Mouse (Mus musculus): ENCODE data around the gene Cacng3.

Gene Cacng3

GRCm38 (mm10) chr7:122670442-122670872, at the start of gene Cacng3:
TSS of gene Cacng3 (plus strand) at chr7:122670492.
- no peak for DNase-seq (ENCODE audit: low spot score)

- no peak for DNase-seq (ENCODE audit: low spot score)
Measured at GRCm38 (mm10) chr7:122622125-122622774, 48.0 kb upstream of the Cacng3 start.

DNA sequence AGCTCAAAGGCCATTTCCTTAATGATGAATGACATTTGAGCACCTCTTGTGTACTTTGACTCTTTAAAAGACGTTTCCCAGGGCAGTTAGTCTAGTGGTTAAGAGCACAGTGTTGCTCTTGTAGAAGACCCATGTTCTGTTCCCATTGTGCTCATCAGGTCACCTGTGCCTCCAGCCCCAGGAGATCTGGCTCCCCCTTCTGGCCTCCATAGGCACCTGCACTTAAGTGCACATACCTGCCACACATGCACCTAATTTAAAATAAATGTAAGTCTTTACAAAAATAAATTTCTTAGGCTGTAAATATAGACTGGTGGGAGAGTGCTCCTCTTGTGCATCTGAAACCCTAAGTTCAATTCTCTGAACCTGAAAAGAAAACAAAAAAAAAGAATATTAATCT, 46.5 kb upstream of the Cacng3 start:
- DNase-seq (ENCODE audit: low spot score): no peak

GRCm38 (mm10) chr7:122628050-122628449, 42.2 kb upstream of the Cacng3 start:
- no peak for DNase-seq (ENCODE audit: low spot score)

- no peak for DNase-seq (ENCODE audit: low spot score)
Measured at GRCm38 (mm10) chr7:122630386-122630785, 39.9 kb upstream of the Cacng3 start.

DNA sequence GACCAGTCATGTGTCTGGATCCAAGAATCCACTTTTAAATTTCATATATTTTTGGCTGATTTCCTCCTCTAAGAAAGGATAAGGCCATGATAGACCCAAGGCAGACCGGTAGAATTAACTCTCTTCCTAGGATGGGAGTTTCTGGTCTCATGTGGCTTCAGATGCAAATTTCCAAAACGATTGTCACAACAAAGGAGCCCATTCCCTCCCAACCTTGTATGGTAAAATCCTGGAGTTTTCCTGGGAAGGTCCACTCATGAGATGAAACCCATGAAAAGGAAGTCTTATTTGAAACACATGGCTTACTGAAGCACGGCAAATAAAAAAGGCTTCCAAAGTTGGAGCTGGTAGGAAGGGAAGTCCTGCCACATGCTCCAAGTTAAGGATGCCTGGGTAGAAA, 39.1 kb upstream of the Cacng3 start:
- no peak for DNase-seq (ENCODE audit: low spot score)

DNA sequence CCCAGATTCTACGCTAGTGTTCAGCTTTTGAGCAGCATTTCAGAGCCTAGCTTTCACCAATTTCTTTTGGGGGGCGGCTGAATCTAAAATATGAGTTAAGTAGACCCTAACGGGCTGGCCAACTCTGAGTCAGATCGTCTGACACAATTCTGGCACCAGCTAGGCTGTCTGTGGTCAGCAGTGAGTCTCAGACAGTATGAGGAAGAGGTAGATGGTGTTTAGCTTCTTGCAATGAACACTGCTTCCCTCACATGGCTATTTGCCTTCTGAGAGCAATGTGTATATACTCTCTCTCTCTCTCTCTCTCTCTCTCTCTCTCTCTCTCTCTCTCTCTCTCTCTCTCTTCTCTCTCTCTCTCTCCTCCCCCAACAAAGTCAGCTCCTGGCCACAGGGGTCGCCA, 37.3 kb upstream of the Cacng3 start:
- DNase-seq (ENCODE audit: low spot score): no peak

DNA sequence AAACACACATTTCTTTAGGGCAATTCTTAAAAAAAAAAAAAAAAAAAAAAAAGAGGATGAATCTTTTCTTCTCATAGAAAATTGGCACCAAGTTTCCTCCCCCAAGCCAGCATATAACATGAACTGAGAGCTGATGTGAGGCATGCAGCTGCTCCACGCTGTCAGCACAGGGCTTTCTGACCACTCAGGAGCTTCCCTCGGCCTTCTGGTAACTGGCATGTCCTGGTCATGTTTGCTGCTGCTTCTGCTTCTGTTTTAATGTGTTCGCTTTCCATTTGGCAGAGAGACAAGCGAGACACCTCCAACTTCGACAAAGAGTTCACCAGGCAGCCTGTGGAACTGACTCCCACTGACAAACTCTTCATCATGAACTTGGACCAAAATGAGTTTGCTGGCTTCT, 36.8 kb upstream of the Cacng3 start:
- no peak for DNase-seq (ENCODE audit: low spot score)

DNA sequence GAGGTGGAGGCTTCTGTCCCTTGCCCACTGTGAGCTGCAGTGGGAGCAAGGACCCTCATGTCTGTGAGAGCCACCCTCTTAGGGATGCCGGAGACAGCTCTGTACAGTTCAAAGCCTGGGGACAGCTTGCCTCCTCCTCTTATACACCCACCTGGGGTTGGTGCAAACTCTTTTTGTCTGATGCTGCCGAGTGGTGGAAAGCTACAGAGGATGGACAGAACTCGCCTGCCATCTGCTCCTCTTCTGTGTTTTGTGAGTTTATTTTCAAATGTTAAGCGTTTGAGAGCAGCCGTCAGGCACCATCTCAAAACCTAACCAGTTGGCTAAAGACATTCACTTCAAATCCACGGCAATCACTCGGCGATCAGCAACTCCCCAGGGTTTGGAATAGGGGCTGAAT, 26.6 kb upstream of the Cacng3 start:
- DNase-seq (ENCODE audit: low spot score): no peak

DNA sequence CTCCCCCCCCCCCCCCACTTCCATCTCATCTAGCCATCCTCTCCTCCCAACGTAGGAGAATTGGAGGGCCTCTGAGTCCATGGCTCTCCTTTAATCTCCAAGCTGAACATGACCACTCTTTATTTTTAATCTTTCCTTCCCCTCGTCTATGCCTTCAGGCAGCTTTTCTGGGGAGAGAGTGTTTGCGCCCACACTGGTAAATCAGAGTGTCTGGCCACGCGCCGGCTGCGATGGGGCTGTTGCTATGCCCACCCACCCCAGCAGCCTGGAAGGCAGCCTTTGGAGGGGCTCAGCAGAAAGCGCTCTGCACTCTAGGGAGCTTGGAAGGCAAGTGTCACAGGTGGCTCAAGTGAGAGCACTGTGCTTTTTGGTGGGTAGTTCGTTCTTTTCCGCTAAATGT, 21.0 kb upstream of the Cacng3 start:
- no peak for DNase-seq (ENCODE audit: low spot score)

- DNase-seq (ENCODE audit: low spot score): no peak
Measured at GRCm38 (mm10) chr7:122652523-122652922, 17.8 kb upstream of the Cacng3 start.

DNA sequence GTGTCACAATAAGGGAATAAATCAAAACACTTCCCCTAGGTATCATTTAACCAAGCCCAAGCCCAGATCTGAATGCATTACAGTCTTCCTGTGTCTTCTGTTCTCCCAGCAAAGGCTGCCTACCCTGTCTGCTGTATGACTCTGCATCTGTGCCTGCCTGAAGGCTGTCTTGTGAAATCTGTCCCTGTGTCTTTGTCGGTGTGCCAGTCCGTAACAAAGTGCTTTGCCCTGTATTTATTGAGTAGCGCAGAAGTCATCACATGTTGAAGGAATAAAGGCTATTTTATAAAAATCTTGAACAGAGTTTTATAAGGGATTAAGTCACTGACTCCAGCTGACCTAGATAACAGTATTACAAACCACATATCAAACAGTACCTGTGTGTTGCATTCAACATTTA, 13.6 kb upstream of the Cacng3 start:
- no peak for DNase-seq (ENCODE audit: low spot score)

DNA sequence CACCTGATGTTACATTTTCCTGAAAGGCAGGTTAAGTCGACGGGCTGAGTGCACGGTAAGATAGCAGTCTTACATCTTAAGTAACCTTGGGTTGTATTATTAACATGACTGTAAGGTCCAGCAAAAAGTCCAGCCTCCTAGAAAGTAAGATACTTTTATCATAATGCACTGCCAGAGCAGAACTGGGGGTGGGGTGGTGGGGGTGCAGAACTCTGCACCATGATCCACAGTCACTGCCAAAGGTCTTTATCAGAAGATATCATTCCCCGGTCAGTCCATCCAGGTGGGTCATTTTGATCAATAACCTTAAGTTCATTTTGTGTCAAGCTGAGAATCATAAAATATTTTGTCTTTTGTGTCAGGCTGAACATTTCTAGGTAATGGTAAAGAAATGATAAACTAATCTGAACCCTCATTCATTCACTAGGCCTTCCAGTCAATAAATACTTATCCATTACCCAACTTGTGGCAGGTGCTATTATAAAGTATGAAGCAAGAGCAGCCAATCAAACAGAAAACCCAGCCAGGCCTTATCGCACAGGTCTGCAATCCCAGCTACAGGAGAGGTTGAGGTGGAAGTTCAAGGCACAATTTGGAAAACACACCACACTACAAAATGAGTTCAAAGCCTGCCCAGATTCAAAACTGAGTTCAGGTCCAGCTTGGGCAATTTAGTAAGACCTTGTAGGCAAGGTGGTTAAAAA, 12.7 kb upstream of the Cacng3 start:
- no peak for DNase-seq (ENCODE audit: low spot score)

DNA sequence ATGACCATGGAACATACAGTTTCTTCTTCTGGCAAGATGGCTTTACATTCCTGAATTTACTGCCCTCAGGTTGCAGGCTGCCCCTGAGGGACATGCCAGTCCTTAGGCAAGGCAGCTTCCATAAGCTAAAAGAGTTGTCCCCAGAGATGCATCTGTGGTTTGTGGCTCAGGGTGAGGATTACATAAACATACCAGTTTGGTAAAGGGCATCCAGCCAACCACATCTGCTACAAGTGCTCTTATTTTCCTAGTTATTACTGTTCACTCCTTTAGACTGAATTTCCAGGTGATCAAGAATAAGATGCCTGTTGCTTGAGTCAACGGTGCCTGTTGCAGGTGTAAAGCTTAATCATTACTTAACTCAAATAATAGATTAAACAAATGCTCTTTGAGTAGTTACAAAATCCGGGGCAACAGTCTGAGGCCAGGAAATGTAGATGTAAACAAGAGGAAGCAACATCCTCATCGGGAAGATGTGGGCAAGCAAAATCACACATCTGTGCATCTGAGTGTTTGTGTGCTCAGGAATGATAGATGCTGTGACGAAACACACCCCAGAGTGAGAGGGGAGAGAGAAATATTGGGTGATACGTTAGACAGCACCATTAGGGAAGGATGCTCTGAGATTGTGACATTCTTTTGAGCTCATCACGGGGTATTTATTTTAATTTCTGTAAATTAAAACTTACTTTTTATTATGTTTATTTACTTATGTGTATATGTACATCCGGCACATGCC, 4.8 kb upstream of the Cacng3 start:
- DNase-seq (ENCODE audit: low spot score): no peak

GRCm38 (mm10) chr7:122667903-122668302, 2.4 kb upstream of the Cacng3 start:
- DNase-seq (ENCODE audit: low spot score): no peak

DNA sequence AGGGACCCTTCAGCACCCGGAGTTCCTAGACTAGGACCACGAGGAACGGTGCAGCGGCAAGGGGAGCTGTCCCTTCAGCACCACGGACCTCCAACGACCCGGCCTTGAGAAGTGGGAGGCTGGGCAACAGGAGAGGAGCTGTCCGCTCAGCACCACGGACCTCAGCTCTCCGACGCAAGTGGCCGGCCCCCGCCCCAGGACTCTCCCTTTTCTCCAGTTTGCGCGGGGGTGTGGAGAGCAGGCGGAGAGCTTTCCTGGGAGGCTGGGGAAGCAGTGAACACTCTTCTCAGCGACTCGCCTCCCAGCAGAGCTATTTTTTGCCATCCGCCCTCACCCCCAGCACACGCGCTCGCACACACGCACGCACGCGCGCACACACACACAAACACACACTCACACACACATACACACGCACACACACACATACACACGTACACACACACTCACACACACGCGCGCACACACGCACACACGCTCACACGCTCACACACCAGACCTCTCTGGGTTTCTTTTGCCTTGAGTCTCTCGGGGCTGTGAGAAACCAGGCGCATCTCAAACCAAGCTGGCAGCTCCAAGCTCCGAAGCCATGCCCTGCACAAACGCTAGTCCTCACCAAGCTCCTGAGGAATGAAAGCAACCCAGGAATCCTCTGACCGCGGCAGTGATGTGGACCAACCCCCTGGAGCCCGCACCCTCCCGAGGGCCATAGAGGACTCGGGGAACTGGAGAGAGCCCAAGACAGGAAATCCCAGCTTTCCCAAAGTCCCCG, 765 bp downstream of the Cacng3 start:
- peak; percentile 93 for DNase-seq (ENCODE audit: low spot score)

GRCm38 (mm10) chr7:122672981-122673380, 2.7 kb downstream of the Cacng3 start:
- no peak for DNase-seq (ENCODE audit: low spot score)

- no peak for DNase-seq (ENCODE audit: low spot score)
Measured at GRCm38 (mm10) chr7:122675207-122675606, 4.9 kb downstream of the Cacng3 start.

DNA sequence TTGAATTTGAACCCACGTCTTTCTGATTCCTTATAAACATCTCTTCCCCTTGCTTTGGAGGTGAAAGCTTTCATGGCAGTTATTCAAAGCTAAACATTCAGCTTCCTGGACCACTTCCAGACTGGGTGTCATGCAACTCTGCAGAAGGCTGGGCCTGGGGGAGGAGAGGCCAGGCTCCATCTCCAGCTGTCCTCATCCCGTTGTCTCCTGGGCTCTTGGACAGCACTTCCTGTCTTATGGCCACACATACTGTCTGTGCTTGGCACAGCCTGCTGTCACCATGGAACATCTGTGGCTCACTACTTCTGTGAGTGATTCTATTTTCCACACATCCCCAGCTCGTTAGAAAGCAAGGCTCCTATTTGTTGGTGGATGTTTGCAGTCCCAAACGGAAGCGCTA, 31.5 kb downstream of the Cacng3 start:
- DNase-seq (ENCODE audit: low spot score): no peak

DNA sequence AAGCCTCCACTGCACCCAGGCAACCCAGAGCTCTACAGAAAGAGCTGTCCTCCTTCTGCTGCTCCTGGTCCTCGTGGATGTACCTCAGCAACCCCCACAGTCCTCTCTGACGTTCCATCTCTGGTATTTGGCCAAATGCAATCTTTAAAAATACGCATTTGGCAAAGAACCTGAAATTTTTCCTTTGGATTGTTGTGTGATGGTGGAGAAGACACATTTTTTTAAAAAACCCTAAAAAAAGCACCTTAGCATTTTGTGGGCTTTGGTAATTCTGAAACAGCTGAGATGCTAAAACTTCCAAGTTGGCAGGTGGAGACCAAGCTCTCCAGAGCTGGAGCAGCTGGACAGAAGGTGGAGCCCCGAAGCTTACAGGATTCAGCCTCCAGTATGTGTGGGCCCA, 32.2 kb downstream of the Cacng3 start:
- DNase-seq (ENCODE audit: low spot score): no peak

DNA sequence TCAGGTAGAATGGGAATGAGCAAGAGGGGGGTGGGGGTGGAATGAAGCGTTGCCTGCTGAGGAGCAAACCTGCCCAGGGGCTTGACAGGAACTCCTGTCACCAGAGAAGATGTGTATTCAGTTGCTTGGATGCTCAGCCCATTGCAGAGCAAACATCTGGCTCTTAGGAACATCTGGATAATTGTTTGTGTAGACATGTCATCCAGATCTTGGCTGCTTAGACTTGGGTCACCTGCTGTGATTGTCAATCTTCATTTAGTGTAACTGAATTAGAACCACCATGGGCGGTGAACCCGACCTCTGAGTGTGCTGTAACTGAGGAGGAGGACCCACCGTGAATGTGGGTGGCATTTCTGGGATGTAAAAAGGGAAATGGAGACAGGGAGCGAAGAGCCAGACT, 36.4 kb downstream of the Cacng3 start:
- no peak for DNase-seq (ENCODE audit: low spot score)

- DNase-seq (ENCODE audit: low spot score): no peak
Measured at GRCm38 (mm10) chr7:122716299-122716698, 46.0 kb downstream of the Cacng3 start.
